Comparison of ENCODE assay signal across 8 mouse cellular contexts in the genomic region with DNA sequence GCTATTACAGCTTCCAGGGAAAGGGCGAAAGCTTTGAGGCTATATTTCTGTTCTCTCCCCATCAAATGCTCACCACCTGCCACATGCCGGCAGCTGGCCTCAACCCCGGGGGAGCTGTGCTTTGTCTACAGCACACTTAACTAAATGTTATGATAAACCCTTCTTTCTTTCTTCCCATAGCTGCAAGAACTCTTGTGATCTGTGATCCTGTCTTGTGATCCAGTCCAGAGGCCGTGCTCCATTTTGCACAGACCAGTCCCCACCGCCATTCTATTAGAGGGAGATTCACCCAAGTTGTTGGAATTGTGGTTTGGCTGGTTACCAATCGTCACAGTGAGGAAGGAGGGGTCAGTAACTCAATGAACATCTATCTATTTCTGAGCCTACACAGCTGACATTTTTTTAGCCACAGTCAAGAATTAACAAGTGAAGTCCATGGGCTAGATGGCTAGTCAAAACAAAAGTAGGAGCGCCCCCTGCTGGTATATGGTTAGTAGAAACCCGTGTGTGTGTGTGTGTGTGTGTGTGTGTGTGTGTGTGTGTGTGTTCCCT.
DNase-seq lines count a peak whose midpoint lies in the region; ATAC-seq and TF ChIP-seq lines count a peak whose summit lies in the region.

No protein-coding gene starts in this region.

- H3K4me3 ChIP-seq in kidney, adult 2 months (ENCODE audit: insufficient read depth, low read depth, low read length), result no peak overlapping the region
- no peak overlapping the region for H3K4me3 ChIP-seq in kidney, embryonic 16.5 days (ENCODE audit: low read length)
- no peak overlapping the region for H3K4me3 ChIP-seq in embryonic facial prominence, embryonic 15.5 days (replicated peaks)
- no peak overlapping the region for H3K4me3 ChIP-seq in intestine, embryonic 16.5 days (ENCODE audit: low read length)
- no peak overlapping the region for H3K4me3 ChIP-seq in liver, postnatal 0 days (ENCODE audit: low read depth, low read length)

- no peak overlapping the region for H3K9ac ChIP-seq in kidney, embryonic 16.5 days (replicated peaks; ENCODE audit: low read length)
- no peak overlapping the region for H3K9ac ChIP-seq in embryonic facial prominence, embryonic 15.5 days
- no peak overlapping the region for H3K9ac ChIP-seq in intestine, embryonic 16.5 days (ENCODE audit: low read depth, low read length)
- H3K9ac ChIP-seq in liver, postnatal 0 days (replicated peaks), result no peak overlapping the region

- H3K9me3 ChIP-seq in kidney, embryonic 16.5 days (ENCODE audit: low read length), result no peaks in the 10 kb centered on the region
- no peaks in the 10 kb centered on the region for H3K9me3 ChIP-seq in embryonic facial prominence, embryonic 15.5 days (replicated peaks)
- no peaks in the 10 kb centered on the region for H3K9me3 ChIP-seq in intestine, embryonic 16.5 days (ENCODE audit: control insufficient read depth, low read length)
- H3K9me3 ChIP-seq in liver, postnatal 0 days (ENCODE audit: low read length), result no peaks in the 10 kb centered on the region

- no peaks in the 10 kb centered on the region for H3K36me3 ChIP-seq in kidney, adult 2 months (ENCODE audit: control insufficient read depth, insufficient read depth, low read length)
- no peaks in the 10 kb centered on the region for H3K36me3 ChIP-seq in kidney, embryonic 16.5 days (ENCODE audit: insufficient read depth, low read length)
- H3K36me3 ChIP-seq in embryonic facial prominence, embryonic 15.5 days, result no peaks in the 10 kb centered on the region
- H3K36me3 ChIP-seq in intestine, embryonic 16.5 days (ENCODE audit: control insufficient read depth, insufficient read depth, low read length), result no peaks in the 10 kb centered on the region
- H3K36me3 ChIP-seq in liver, postnatal 0 days (replicated peaks; ENCODE audit: insufficient read depth, low read length), result no peaks in the 10 kb centered on the region

- H3K4me1 ChIP-seq in kidney, adult 2 months (ENCODE audit: control insufficient read depth, insufficient read depth, low read length), result no peaks in the 10 kb centered on the region
- no peaks in the 10 kb centered on the region for H3K4me1 ChIP-seq in kidney, embryonic 16.5 days (ENCODE audit: insufficient read depth, low read length)
- no peaks in the 10 kb centered on the region; the same call in 1 of the 2 replicates for H3K4me1 ChIP-seq in embryonic facial prominence, embryonic 15.5 days
- H3K4me1 ChIP-seq in intestine, embryonic 16.5 days (ENCODE audit: control insufficient read depth, insufficient read depth, low read length), result peaks cover 6% of the 10 kb centered on the region; the same call in 1 of the 2 replicates
- no peaks in the 10 kb centered on the region for H3K4me1 ChIP-seq in liver, postnatal 0 days (ENCODE audit: insufficient read depth)

- intact Hi-C loops in heart, postnatal 25 days (cut with DNase I), result no loop called here

- no peaks in the 10 kb centered on the region for H3K27me3 ChIP-seq in kidney, adult 2 months (replicated peaks; ENCODE audit: control insufficient read depth, insufficient read depth, low read length)
- H3K27me3 ChIP-seq in kidney, embryonic 16.5 days (ENCODE audit: insufficient read depth, low read length), result no peaks in the 10 kb centered on the region
- no peaks in the 10 kb centered on the region for H3K27me3 ChIP-seq in embryonic facial prominence, embryonic 15.5 days
- H3K27me3 ChIP-seq in intestine, embryonic 16.5 days (replicated peaks; ENCODE audit: control insufficient read depth, insufficient read depth, low read length), result 0 out of 2 replicates have a peak, but pooled peaks cover 2% of the 10 kb centered on the region
- H3K27me3 ChIP-seq in liver, postnatal 0 days (ENCODE audit: insufficient read depth, low read length), result no peaks in the 10 kb centered on the region

- 40% methylated on average over 8 of the region's 8 CpGs for WGBS in kidney, adult 2 months
- 30% methylated on average over 8 of the region's 8 CpGs for WGBS in kidney, embryonic 16.5 days
- WGBS in embryonic facial prominence, embryonic 15.5 days, result 30% methylated on average over 8 of the region's 8 CpGs
- 26% methylated on average over 8 of the region's 8 CpGs for WGBS in intestine, embryonic 16.5 days
- WGBS in liver, postnatal 0 days (ENCODE audit: insufficient replicate concordance), result 47% methylated on average over 8 of the region's 8 CpGs

- H3K27ac ChIP-seq in kidney, adult 2 months (ENCODE audit: insufficient read depth, low read depth, low read length), result no peak overlapping the region
- no peak overlapping the region for H3K27ac ChIP-seq in kidney, embryonic 16.5 days (ENCODE audit: low read length)
- H3K27ac ChIP-seq in embryonic facial prominence, embryonic 15.5 days (replicated peaks), result no peak overlapping the region
- H3K27ac ChIP-seq in intestine, embryonic 16.5 days (ENCODE audit: low read length), result no peak overlapping the region
- H3K27ac ChIP-seq in liver, postnatal 0 days (ENCODE audit: low read depth), result no peak overlapping the region

- TF ChIP-seq POLR2A in kidney, adult 2 months (IDR thresholded peaks at IDR 0.05; ENCODE audit: low read depth, low read length), result no peak

- no peak for TF ChIP-seq CTCF in kidney, adult 2 months (conservative IDR thresholded peaks at IDR 0.05; ENCODE audit: insufficient read depth, insufficient read length, low read depth, low read length)
- peak; percentile 52 for TF ChIP-seq CTCF in liver, postnatal 0 days (IDR thresholded peaks at IDR 0.05; ENCODE audit: low read depth)

- H3K4me2 ChIP-seq in kidney, embryonic 16.5 days (replicated peaks; ENCODE audit: low read depth, low read length), result no peak overlapping the region
- no peak overlapping the region for H3K4me2 ChIP-seq in embryonic facial prominence, embryonic 15.5 days (replicated peaks)
- H3K4me2 ChIP-seq in intestine, embryonic 16.5 days (ENCODE audit: low read depth, low read length), result no peak overlapping the region
- no peak overlapping the region for H3K4me2 ChIP-seq in liver, postnatal 0 days (ENCODE audit: low read depth, low read length)

- ATAC-seq in kidney, embryonic 16.5 days (ENCODE audit: low FRiP score, low TSS enrichment), result no peak
- peak; percentile 45 for ATAC-seq in embryonic facial prominence, embryonic 15.5 days (ENCODE audit: insufficient number of reproducible peaks, low FRiP score, low TSS enrichment, low read depth)
- peak; percentile 18; the same call in 1 of the 2 replicates for ATAC-seq in intestine, embryonic 16.5 days
- ATAC-seq in liver, postnatal 0 days, result no peak; the same call in 1 of the 2 replicates

- TF ChIP-seq EP300 in liver, postnatal 0 days (IDR thresholded peaks at IDR 0.05; ENCODE audit: low read depth), result no peak

- peak; percentile 52 for DNase-seq in kidney, adult 2 months
- DNase-seq in adrenal gland, postnatal 25 days, result peak; percentile 58
- DNase-seq in liver, postnatal 0 days, result peak; percentile 51
- peak; percentile 21 for DNase-seq in ovary, postnatal 14 days (ENCODE audit: low spot score)
- no peak for DNase-seq in heart, postnatal 25 days (ENCODE audit: low spot score)

Comparison
In these comparisons a context has a peak if more than half of its experiments do, and no peak if none do; other contexts are left out.
1. ATAC-seq: peak in embryonic facial prominence, embryonic 15.5 days (single experiment) and intestine, embryonic 16.5 days (single experiment); none in kidney, embryonic 16.5 days (single experiment) and liver, postnatal 0 days (single experiment).